Mouse (Mus musculus) E14TG2a.4 (cell line): ENCODE measurements around the gene Erg.

Source experiments
- H3K27me3 ChIP-seq: 2 replicates; pipeline ENCODE4 v1.6.1; 2014; ENCODE audit warnings: low read length, control low read depth; ENCODE audit not compliant: insufficient read depth
- H3K36me3 ChIP-seq: 2 replicates; pipeline ENCODE4 v1.6.1; 2014; ENCODE audit warnings: low read length, control low read depth; ENCODE audit not compliant: insufficient read depth
- H3K4me1 ChIP-seq: replicated peaks from 2 replicates; pipeline ENCODE4 v1.6.1; 2014; ENCODE audit warnings: low read depth, low read length, control low read depth
- H3K4me3 ChIP-seq: replicated peaks from 2 replicates; pipeline ENCODE4 v1.5.1; 2014; ENCODE audit warnings: mild to moderate bottlenecking, low read length
- H3K9me3 ChIP-seq: 2 replicates; pipeline ENCODE4 v1.6.1; 2014; ENCODE audit warnings: low read length, control low read depth
- CTCF ChIP-seq: conservative IDR thresholded peaks from 2 replicates; pipeline ENCODE4 v1.5.1; 2014; ENCODE audit warnings: low read length
- NANOG ChIP-seq: IDR thresholded peaks from 2 replicates; pipeline ENCODE4 v1.6.1; 2014; ENCODE audit warnings: borderline replicate concordance, low read length, mixed read lengths
- POU5F1 ChIP-seq: IDR thresholded peaks from 2 replicates; pipeline ENCODE4 v1.6.1; 2014; ENCODE audit warnings: low read length, borderline replicate concordance

Gene Erg

DNA sequence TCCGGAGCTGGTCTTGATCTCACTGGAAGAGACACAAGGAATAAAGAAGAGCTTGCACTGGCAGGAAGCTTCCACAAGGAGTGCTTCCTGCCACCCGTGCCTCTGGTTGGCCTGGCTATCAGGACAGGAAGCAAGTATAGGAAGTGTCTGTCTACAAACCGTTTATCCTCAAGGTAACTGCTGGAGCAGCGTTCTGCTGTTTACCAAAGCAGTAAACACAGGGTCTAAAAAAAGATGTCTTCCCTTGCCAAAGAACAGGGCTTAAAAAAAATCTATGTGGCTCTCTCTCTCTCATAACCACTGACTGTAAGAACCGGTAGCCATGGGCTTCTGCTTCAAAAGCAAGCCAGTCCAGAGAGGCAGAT, 137.1 kb downstream of the Erg start:
- H3K9me3 ChIP-seq, result no peaks in the 10 kb centered on the region
- H3K4me1 ChIP-seq, result no peaks in the 10 kb centered on the region
- H3K4me3 ChIP-seq, result no peak overlapping the region
- no peaks in the 10 kb centered on the region for H3K36me3 ChIP-seq
- H3K27me3 ChIP-seq, result no peaks in the 10 kb centered on the region
- TF ChIP-seq POU5F1, result no peak
- TF ChIP-seq NANOG, result no peak
- TF ChIP-seq CTCF, result no peak

DNA sequence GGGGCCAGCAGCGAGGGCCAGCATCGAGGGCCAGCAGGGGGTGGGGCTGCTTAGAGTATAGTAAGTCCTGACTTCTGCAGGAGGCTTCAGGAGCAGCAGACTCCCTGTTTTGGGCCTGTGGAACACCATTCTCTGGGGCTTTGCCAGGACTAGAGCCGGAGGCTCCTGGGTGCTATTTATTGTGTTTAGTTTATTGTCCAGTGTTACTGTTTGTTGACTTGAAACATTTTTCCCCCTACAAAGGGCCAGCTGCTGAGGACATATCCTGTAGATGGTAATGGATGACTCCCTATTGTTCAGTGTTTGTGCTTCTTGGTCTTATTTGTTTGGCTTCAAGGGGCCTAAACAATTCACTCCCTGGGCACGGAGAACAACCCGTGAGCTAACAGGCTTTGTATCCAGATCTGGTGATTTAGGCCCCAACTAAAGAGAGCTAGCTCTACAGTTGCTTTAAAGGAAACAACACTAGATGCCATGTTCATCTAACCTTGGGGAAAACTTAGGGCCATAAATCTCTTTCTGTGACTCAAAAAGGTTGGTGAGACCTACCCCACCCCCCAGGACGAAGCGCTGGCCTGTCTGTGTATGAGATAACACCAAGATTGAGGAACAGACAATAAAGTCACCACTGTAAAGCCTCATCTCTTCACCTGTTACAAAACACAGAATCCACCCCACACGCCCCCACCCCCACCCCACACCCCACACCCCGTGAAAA, 137.6 kb downstream of the Erg start:
- Histone ChIP-seq H3K27me3 (no peaks in the 10 kb centered on the region), H3K4me3 (no peak overlapping the region), H3K4me1 (no peaks in the 10 kb centered on the region), H3K9me3 (no peaks in the 10 kb centered on the region), H3K36me3 (no peaks in the 10 kb centered on the region)
- no peak for TF ChIP-seq CTCF
- TF ChIP-seq POU5F1, result no peak
- TF ChIP-seq NANOG, result no peak

GRCm38 (mm10) chr16:95447896-95448295, 138.5 kb downstream of the Erg start:
- TF ChIP-seq CTCF, result no peak
- no peak for TF ChIP-seq POU5F1
- TF ChIP-seq NANOG, result no peak
- no peaks in the 10 kb centered on the region for H3K9me3 ChIP-seq
- H3K4me1 ChIP-seq, result no peaks in the 10 kb centered on the region
- no peaks in the 10 kb centered on the region for H3K27me3 ChIP-seq
- no peak overlapping the region for H3K4me3 ChIP-seq
- H3K36me3 ChIP-seq, result no peaks in the 10 kb centered on the region

DNA sequence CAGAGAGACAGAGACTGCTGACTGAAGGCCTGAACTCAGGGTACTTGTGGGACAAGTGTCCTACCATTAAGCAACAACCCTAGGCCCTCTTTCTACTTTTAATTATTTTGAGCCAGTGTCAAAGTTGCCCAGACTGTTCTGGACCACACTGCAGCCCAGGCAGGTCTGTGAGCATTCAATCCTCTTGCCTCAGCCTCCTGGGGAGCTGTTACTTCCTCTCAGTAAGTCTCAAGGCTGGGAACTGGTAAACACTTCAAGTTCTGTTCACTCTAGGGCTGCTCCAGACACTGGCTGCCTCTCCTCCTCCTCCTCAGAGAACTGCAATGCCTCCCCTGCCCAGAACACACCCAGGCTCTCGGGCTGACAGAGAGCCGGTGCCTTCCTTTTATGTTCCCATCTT, 140.0 kb downstream of the Erg start:
- H3K9me3 ChIP-seq, result no peaks in the 10 kb centered on the region
- H3K36me3 ChIP-seq, result no peaks in the 10 kb centered on the region
- no peak for TF ChIP-seq CTCF
- TF ChIP-seq POU5F1, result no peak
- no peak for TF ChIP-seq NANOG
- H3K27me3 ChIP-seq, result no peaks in the 10 kb centered on the region
- H3K4me1 ChIP-seq, result no peaks in the 10 kb centered on the region
- H3K4me3 ChIP-seq, result no peak overlapping the region

- no peaks in the 10 kb centered on the region for H3K27me3 ChIP-seq
- H3K36me3 ChIP-seq, result no peaks in the 10 kb centered on the region
- TF ChIP-seq POU5F1, result no peak
- no peaks in the 10 kb centered on the region for H3K4me1 ChIP-seq
- no peak overlapping the region for H3K4me3 ChIP-seq
- H3K9me3 ChIP-seq, result no peaks in the 10 kb centered on the region
These were observed 144.4 kb downstream of the Erg start for GRCm38 (mm10) chr16:95442023-95442422.

DNA sequence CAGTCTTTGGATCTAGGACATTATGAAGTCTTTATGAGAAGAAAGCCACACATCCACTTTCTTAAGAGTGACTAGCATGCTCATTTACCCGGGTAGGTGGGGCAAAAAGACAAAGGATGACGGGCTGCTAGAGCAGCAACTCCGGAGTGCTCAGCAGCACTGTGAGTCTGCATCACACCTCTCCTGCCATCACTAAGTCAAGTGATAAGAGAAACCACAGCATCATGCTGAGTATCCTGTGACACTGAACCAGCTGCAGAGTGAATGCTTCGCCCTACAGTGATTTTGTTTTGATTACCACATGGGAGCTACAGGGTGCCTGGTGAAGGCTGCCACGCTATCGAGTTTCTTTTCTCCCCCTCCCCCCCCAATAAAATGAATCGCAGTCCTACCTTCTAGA, 145.2 kb downstream of the Erg start:
- H3K27me3 ChIP-seq, result no peaks in the 10 kb centered on the region
- H3K36me3 ChIP-seq, result no peaks in the 10 kb centered on the region

DNA sequence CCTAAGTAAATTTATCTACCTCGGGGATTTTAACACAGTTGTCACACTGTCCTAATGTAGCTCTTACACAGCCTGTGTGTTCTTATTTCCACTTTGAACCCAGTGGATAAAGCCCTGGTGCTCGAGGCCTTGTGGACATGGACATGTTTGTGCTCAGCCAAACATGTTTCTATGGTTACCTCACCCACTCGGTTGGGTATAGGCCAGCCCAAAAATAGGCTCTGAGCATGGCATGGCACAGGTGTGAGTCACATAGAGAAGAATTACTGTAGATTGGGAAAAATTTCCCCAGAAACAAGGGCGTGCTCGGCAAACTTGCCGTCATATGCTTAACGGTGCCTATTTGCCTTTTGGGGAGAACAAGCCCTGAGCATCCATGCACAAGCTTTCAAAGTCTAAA, 146.1 kb downstream of the Erg start:
- Histone ChIP-seq H3K36me3 (no peaks in the 10 kb centered on the region), H3K9me3 (no peaks in the 10 kb centered on the region), H3K4me1 (no peaks in the 10 kb centered on the region), H3K4me3 (no peak overlapping the region), H3K27me3 (no peaks in the 10 kb centered on the region)
- TF ChIP-seq NANOG (no peak), POU5F1 (no peak), CTCF (no peak)

More for the DNA sequence above, 145.2 kb downstream of the Erg start:
- Histone ChIP-seq H3K4me1 (no peaks in the 10 kb centered on the region), H3K9me3 (no peaks in the 10 kb centered on the region), H3K4me3 (no peak overlapping the region)
- TF ChIP-seq CTCF (no peak), POU5F1 (no peak), NANOG (no peak)

GRCm38 (mm10) chr16:95439794-95440193, 146.6 kb downstream of the Erg start:
- Histone ChIP-seq H3K4me3 (no peak overlapping the region), H3K4me1 (no peaks in the 10 kb centered on the region), H3K27me3 (no peaks in the 10 kb centered on the region), H3K36me3 (no peaks in the 10 kb centered on the region), H3K9me3 (no peaks in the 10 kb centered on the region)
- no peak for TF ChIP-seq NANOG
- TF ChIP-seq CTCF, result no peak
- no peak for TF ChIP-seq POU5F1
